Mouse (Mus musculus): ENCODE measurements around the gene Glis3. TPM values are rescaled to one million over a fixed set of nuclear protein-coding genes. Genes with fewer than 3 reads are reported as not detected.

The Glis3 gene
- polyA plus RNA-seq, 2 experiments, result 0.08 to 0.14 TPM

- WGBS (ENCODE audit: insufficient replicate concordance), result 59% methylated on average over 5 of the region's 5 CpGs
- no peak for DNase-seq (ENCODE audit: low read depth in 3 of 3, low spot score in 3 of 3)
These were observed 296.5 kb downstream of the Glis3 start for GRCm38 (mm10) chr19:28383425-28383824.

GRCm38 (mm10) chr19:28382168-28382911, 297.5 kb downstream of the Glis3 start:
- TF ChIP-seq CTCF (IDR thresholded peaks at IDR 0.05; ENCODE audit: low read depth) (no peak), EP300 (IDR thresholded peaks at IDR 0.05; ENCODE audit: low read depth) (no peak)
- H3K9ac ChIP-seq (replicated peaks), result no peak overlapping the region
- no peak for DNase-seq (ENCODE audit: low read depth in 3 of 3, low spot score in 3 of 3)
- H3K4me2 ChIP-seq (ENCODE audit: low read depth), result no peak overlapping the region
- ATAC-seq (ENCODE audit: insufficient read depth), result no peak
- H3K27ac ChIP-seq, result no peak overlapping the region
- 54% methylated on average over 10 of the region's 10 CpGs for WGBS (ENCODE audit: insufficient replicate concordance)
- H3K4me3 ChIP-seq (ENCODE audit: insufficient read depth in 1 of 2, low read depth in 2 of 2, low read length in 2 of 2), result no peak overlapping the region
- no peaks in the 10 kb centered on the region for H3K4me1 ChIP-seq (replicated peaks; ENCODE audit: control insufficient read depth in 2 of 2, insufficient read depth in 2 of 2, low read length in 1 of 2)
- no peaks in the 10 kb centered on the region for H3K36me3 ChIP-seq (replicated peaks; ENCODE audit: control insufficient read depth, insufficient read depth, low read depth)
- no peaks in the 10 kb centered on the region for H3K27me3 ChIP-seq (ENCODE audit: control insufficient read depth, insufficient read depth, low read length)
- no peaks in the 10 kb centered on the region for H3K9me3 ChIP-seq (ENCODE audit: control insufficient read depth, low read length)

More at GRCm38 (mm10) chr19:28383425-28383824, 296.5 kb downstream of the Glis3 start:
- ATAC-seq (ENCODE audit: insufficient read depth), result no peak
- no peaks in the 10 kb centered on the region for H3K9me3 ChIP-seq (ENCODE audit: control insufficient read depth, low read length)
- no peaks in the 10 kb centered on the region for H3K4me1 ChIP-seq (replicated peaks; ENCODE audit: control insufficient read depth in 2 of 2, insufficient read depth in 2 of 2, low read length in 1 of 2)
- H3K36me3 ChIP-seq (replicated peaks; ENCODE audit: control insufficient read depth, insufficient read depth, low read depth), result no peaks in the 10 kb centered on the region
- H3K4me2 ChIP-seq (ENCODE audit: low read depth), result no peak overlapping the region
- no peak overlapping the region for H3K4me3 ChIP-seq (ENCODE audit: insufficient read depth in 1 of 2, low read depth in 2 of 2, low read length in 2 of 2)
- no peak overlapping the region for H3K9ac ChIP-seq (replicated peaks)
- no peaks in the 10 kb centered on the region for H3K27me3 ChIP-seq (ENCODE audit: control insufficient read depth, insufficient read depth, low read length)
- no peak for TF ChIP-seq EP300 (IDR thresholded peaks at IDR 0.05; ENCODE audit: low read depth)
- no peak for TF ChIP-seq CTCF (IDR thresholded peaks at IDR 0.05; ENCODE audit: low read depth)
- no peak overlapping the region for H3K27ac ChIP-seq

GRCm38 (mm10) chr19:28381441-28381840, 298.4 kb downstream of the Glis3 start:
- no peak overlapping the region for H3K4me3 ChIP-seq (ENCODE audit: insufficient read depth in 1 of 2, low read depth in 2 of 2, low read length in 2 of 2)
- H3K9ac ChIP-seq (replicated peaks), result no peak overlapping the region
- H3K9me3 ChIP-seq (ENCODE audit: control insufficient read depth, low read length), result no peaks in the 10 kb centered on the region
- no peak for ATAC-seq (ENCODE audit: insufficient read depth)
- TF ChIP-seq EP300 (IDR thresholded peaks at IDR 0.05; ENCODE audit: low read depth), result no peak
- no peaks in the 10 kb centered on the region for H3K36me3 ChIP-seq (replicated peaks; ENCODE audit: control insufficient read depth, insufficient read depth, low read depth)
- no peaks in the 10 kb centered on the region for H3K27me3 ChIP-seq (ENCODE audit: control insufficient read depth, insufficient read depth, low read length)
- H3K4me2 ChIP-seq (ENCODE audit: low read depth), result no peak overlapping the region
- no peak for DNase-seq (ENCODE audit: low read depth in 3 of 3, low spot score in 3 of 3)
- H3K4me1 ChIP-seq (replicated peaks; ENCODE audit: control insufficient read depth in 2 of 2, insufficient read depth in 2 of 2, low read length in 1 of 2), result no peaks in the 10 kb centered on the region
- H3K27ac ChIP-seq, result no peak overlapping the region
- WGBS (ENCODE audit: insufficient replicate concordance), result 68% methylated on average over 9 of the region's 9 CpGs

- H3K36me3 ChIP-seq (replicated peaks; ENCODE audit: control insufficient read depth, insufficient read depth, low read depth), result no peaks in the 10 kb centered on the region
- TF ChIP-seq EP300 (IDR thresholded peaks at IDR 0.05; ENCODE audit: low read depth), result no peak
- no peak for TF ChIP-seq CTCF (IDR thresholded peaks at IDR 0.05; ENCODE audit: low read depth)
- ATAC-seq (ENCODE audit: insufficient read depth), result no peak
- H3K4me1 ChIP-seq (replicated peaks; ENCODE audit: control insufficient read depth in 2 of 2, insufficient read depth in 2 of 2, low read length in 1 of 2), result no peaks in the 10 kb centered on the region
- H3K4me2 ChIP-seq (ENCODE audit: low read depth), result no peak overlapping the region
- H3K27me3 ChIP-seq (ENCODE audit: control insufficient read depth, insufficient read depth, low read length), result no peaks in the 10 kb centered on the region
- H3K9me3 ChIP-seq (ENCODE audit: control insufficient read depth, low read length), result no peaks in the 10 kb centered on the region
- no peak overlapping the region for H3K27ac ChIP-seq
- no peak overlapping the region for H3K4me3 ChIP-seq (ENCODE audit: insufficient read depth in 1 of 2, low read depth in 2 of 2, low read length in 2 of 2)
- no peak overlapping the region for H3K9ac ChIP-seq (replicated peaks)
- WGBS (ENCODE audit: insufficient replicate concordance), result 50% methylated on average over 9 of the region's 9 CpGs
- DNase-seq (ENCODE audit: low read depth in 3 of 3, low spot score in 3 of 3), result no peak
These were observed 299.1 kb downstream of the Glis3 start for GRCm38 (mm10) chr19:28380691-28381262.

- TF ChIP-seq EP300 (IDR thresholded peaks at IDR 0.05; ENCODE audit: low read depth) (no peak), CTCF (IDR thresholded peaks at IDR 0.05; ENCODE audit: low read depth) (no peak)
- H3K4me2 ChIP-seq (ENCODE audit: low read depth), result no peak overlapping the region
- H3K4me1 ChIP-seq (replicated peaks; ENCODE audit: control insufficient read depth in 2 of 2, insufficient read depth in 2 of 2, low read length in 1 of 2), result no peaks in the 10 kb centered on the region
- WGBS (ENCODE audit: insufficient replicate concordance), result 55% methylated on average over 5 of the region's 5 CpGs
- H3K9me3 ChIP-seq (ENCODE audit: control insufficient read depth, low read length), result no peaks in the 10 kb centered on the region
- DNase-seq (ENCODE audit: low read depth in 3 of 3, low spot score in 3 of 3), result no peak
- no peak overlapping the region for H3K9ac ChIP-seq (replicated peaks)
- no peak overlapping the region for H3K27ac ChIP-seq
- H3K4me3 ChIP-seq (ENCODE audit: insufficient read depth in 1 of 2, low read depth in 2 of 2, low read length in 2 of 2), result no peak overlapping the region
- H3K36me3 ChIP-seq (replicated peaks; ENCODE audit: control insufficient read depth, insufficient read depth, low read depth), result no peaks in the 10 kb centered on the region
- H3K27me3 ChIP-seq (ENCODE audit: control insufficient read depth, insufficient read depth, low read length), result no peaks in the 10 kb centered on the region
- no peak for ATAC-seq (ENCODE audit: insufficient read depth)
These were observed 302.0 kb downstream of the Glis3 start for GRCm38 (mm10) chr19:28377788-28378295.

All from liver, embryonic 14.5 days (tissue).